Mouse (Mus musculus) heart, postnatal 36 days (tissue): ENCODE data around the gene Marf1. TPM values are rescaled to one million over a fixed set of nuclear protein-coding genes. Genes with fewer than 3 reads are reported as not detected.
"Not testable (repeated sequence)": the region's sequence is repeated elsewhere in the genome, so short reads cannot be mapped to it uniquely, and the experiment has no call there.

Experiments
- DNase-seq, 2 experiments: peaks; one replicate each; pipeline ENCODE4 v3.0.0; 2021 to 2022
- intact Hi-C: fragments of 180-260 bp; cut with DNase I; formaldehyde crosslinking; loops from one replicate; pipeline ENCODE4 v1.15.1; 2025
- total RNA-seq, 2 experiments: library from RNA; stranded (reverse); gene quantifications; 2 replicates each; pipeline ENCODE4 v1.2.3; 2021

Gene Marf1
- total RNA-seq = 10 to 100 TPM; 32.4 to 33.0 TPM

DNA sequence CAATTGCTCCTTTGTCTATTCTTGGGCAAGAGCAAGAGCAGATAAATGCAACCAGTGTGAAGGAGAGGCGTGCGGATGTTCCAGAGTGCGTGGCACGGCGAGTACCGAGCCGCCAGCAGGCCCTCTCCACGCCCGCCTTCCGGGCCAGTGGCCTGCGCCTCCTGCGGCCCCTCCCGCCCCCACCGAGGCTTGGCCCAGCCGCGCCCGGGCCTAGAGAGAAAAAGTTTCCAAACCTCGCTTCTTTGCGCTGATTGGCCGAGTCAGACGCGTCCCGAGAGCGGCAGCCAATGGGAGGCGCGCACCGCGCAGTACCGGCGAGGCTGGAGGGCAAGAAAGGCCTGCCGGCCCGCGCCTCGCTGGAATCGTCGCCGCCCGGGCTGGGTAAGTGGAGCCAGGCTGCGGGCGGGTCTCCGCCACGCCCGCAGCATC lies at the start of gene Marf1, which contains the start of gene Nde1:
Marf1 (minus strand) TSS at position 364 of the 429 bp plus-strand sequence.
Nde1 (plus strand) TSS at position 288 of the 429 bp plus-strand sequence.
- intact Hi-C loops = loop anchor here (5.0 kb wide), 1 partner anchor 154 kb away; the partner anchor contains the start of gene Fopnl
- peak; percentile 89 to 90 for DNase-seq

DNA sequence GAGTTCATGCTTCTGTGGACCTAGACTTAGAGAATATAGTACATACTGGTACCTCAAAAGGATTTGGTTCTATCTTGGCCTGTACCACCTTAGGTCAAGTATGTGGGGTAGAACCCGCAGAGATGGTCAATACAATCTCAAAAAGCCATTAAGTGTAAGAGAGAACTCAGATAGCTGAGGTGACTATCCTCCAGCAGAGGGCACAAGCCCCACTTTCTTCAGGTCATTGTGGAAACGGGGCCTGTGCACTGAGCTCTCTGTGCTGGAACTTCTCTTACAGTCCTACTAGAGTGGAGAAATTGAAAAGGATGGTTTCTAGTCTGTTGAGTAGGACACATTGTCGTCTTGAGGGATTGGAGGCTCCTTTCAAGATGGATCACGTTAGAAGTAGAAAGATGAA lies 35.6 kb upstream of the Marf1 start:
- no peak for DNase-seq
- intact Hi-C loops = loop anchor here (5.0 kb wide), 1 partner anchor 51 kb away; no protein-coding TSS in a partner anchor

GRCm38 (mm10) chr16:14195427-14195826 lies 32.3 kb upstream of the Marf1 start:
- intact Hi-C loops = loop anchor here (2.0 to 5.0 kb wide), 3 partner anchors 37 to 293 kb away; partner anchors contain the start of genes Mpv17l and Pdxdc1
- DNase-seq = peak; percentile 37 to 76

DNA sequence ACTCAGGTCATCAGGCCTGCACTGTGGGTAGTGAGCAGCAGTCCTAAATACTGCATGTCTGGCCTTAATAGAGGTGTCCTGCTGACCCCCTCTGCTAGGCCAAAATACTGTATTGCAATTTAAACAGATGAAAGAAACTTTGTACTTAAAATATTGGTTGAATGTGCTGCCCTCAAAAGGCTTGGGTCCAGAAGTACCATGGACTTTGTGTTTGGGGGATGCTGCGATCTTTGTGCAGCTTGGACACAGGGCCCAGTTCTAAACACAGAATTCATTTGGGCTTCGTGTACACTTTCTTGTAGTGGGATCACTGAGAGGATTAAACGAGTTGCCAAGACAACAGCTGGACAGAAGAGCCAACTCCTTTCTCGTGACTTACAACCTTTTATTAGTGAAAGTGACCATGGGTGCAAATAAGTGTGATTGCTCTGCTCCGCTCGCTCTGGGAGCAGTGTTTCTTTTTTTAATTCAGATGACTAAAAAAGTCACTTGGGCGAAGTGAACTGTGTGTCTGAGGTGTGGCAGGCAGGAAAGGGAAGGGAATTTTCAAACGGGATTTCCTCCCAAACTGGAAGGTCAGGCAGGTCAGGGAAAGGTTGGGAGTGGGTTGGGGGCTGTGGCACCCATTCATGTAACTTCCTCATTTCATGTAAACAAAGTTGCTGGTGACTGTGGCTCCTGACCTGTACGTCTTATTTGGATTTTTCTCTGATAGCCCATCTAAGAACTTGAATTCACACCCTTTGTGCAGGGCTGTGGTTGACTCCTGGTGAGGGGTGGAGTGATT lies 31.2 kb upstream of the Marf1 start:
- peak in 1 of 2 experiments; percentile 18 for DNase-seq
- intact Hi-C loops = loop anchor here (2.0 kb wide), 2 partner anchors 36 to 292 kb away; partner anchors contain the start of genes Mpv17l and Pdxdc1

DNA sequence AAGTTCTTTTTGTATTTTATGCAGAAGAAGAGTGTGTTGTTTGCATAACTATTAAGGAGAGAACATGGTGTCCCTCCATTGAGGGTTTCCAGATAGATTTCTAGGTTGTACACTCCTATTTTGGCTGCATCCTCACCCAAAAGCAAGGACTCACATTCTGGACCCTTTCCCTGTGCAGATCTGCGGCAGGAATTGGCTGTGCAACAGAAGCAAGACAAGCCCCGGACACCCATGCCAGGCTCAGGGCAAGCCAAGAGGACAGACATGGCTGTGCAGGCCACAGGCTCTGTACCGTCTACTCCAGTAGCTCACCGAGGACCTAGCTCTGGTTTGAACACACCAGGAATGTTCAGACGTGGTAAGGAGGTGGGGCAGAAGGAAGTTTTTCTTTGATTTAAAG lies 22.4 kb upstream of the Marf1 start:
- DNase-seq = no peak
- intact Hi-C loops = no loop called here

DNA sequence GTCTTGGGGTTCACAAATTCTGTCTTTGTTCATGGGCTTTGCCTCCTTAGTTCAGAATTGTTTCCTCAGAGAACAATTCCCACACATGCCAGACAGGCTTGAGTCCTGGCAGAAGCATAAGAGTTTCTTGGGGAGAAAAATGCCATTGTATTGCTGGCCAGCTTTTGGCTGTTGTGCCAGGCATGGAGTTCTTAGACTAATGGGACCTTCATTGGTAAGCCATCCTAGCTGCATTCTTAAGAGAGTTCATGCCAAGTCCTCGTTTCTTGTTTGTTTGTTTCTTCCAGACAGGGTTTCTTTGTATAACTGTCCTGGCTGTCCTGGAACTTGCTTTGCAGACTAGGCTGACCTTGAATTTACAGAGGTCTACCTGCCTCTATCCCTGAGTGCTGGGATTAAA lies 20.7 kb upstream of the Marf1 start:
- intact Hi-C loops = loop anchor here (1.0 kb wide), 1 partner anchor 107 kb away; the partner anchor contains the start of gene Myh11
- no peak for DNase-seq

DNA sequence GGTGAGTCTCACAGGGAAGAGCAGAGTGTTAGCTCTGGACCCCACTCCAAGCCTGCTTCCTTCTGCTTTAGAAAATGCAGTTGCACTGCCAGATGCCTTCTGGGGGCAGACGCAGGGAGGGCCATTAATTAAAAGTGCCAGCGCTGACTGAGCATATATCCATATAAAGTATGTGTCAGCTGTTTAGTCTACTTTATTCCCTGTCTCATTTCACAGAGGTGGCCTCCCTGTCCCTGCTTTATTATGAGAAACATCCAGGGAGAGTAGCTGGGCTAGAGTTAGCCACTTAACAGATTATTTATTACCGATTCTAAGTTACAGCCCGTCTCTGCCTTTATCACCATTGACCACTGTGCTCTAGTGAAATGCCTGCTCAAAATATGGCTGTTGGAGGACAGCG lies 19.2 kb upstream of the Marf1 start:
- intact Hi-C loops = no loop called here
- no peak for DNase-seq

- no peak for DNase-seq
- intact Hi-C loops = no loop called here
Measured at GRCm38 (mm10) chr16:14180163-14180733, 17.1 kb upstream of the Marf1 start.

DNA sequence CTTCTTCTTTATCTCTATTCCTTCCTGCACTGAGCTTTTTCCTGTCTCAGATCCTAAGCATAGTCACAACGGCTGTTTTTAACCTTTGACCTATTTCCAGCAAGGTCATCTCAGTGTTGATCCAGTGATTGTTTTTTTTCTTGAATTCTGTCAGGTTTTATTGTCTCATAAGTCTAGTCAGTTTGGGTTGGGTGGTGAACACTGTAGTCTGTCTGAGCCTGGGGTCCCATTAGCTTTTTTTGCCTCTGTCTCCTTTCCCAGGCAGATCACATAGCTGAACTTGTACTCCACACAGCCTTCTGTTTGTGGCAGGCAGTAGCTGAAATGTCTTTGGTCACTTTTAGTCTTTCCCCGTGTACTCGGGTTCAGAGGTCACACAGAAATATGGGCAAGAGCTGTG lies 14.9 kb upstream of the Marf1 start:
- no peak for DNase-seq
- intact Hi-C loops = no loop called here

DNA sequence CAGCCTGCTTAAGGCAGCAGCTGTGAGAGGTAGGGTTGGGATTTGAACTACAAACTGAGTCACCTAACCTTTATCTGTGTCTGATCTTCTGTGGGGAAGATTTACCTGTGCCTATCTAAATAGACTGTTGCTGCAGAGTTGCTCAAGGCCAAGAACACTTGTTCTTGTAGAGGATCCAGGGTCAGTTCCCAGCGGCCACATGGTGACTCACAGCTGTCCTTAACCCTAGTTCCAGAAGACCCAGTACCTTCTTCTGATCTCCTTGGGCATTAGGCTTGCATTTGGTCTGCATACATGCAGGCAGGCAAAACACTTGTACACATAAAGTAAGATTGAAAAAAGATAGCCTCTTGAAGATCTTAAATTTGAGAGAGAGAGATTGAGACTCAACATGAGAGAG lies 6.6 kb upstream of the Marf1 start:
- intact Hi-C loops = no loop called here
- no peak for DNase-seq

- no peak for DNase-seq
- intact Hi-C loops = no loop called here
Measured at GRCm38 (mm10) chr16:14166490-14166889, 3.3 kb upstream of the Marf1 start.

GRCm38 (mm10) chr16:14163731-14164130 lies 580 bp upstream of the Marf1 start:
- DNase-seq = no peak
- intact Hi-C loops = loop anchor here (5.0 kb wide), 1 partner anchor 154 kb away; the partner anchor contains the start of gene Fopnl

GRCm38 (mm10) chr16:14160941-14161340 lies 2.2 kb downstream of the Marf1 start:
- DNase-seq = no peak
- intact Hi-C loops = loop anchor here (1.0 to 5.0 kb wide), 2 partner anchors 156 to 258 kb away; partner anchors contain the start of genes Fopnl, Mpv17l and Pdxdc1

DNA sequence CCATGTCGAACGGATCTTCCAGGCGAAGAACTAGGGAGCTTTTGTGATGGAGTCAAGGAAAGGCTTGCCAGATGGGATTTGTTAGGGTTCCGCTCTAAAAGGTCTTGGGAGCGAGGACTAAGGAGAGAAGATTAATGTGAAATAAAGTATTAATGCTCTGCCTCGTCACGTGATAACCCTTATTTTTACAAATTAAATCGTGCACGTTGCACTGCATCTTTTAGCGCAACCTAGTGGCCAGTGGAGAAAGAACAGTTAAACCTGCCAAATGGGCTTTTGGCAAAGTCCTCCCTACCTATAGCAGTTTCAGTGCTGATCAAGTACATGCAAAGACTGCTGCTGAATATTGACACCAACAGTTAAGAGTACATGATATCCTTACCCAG lies 3.4 kb downstream of the Marf1 start:
- DNase-seq = peak in 1 of 2 experiments; percentile 71
- intact Hi-C loops = loop anchor here (1.0 to 10.0 kb wide), 5 partner anchors 35 to 495 kb away; partner anchors contain the start of genes Fopnl, Mpv17l, Parn and Pdxdc1

DNA sequence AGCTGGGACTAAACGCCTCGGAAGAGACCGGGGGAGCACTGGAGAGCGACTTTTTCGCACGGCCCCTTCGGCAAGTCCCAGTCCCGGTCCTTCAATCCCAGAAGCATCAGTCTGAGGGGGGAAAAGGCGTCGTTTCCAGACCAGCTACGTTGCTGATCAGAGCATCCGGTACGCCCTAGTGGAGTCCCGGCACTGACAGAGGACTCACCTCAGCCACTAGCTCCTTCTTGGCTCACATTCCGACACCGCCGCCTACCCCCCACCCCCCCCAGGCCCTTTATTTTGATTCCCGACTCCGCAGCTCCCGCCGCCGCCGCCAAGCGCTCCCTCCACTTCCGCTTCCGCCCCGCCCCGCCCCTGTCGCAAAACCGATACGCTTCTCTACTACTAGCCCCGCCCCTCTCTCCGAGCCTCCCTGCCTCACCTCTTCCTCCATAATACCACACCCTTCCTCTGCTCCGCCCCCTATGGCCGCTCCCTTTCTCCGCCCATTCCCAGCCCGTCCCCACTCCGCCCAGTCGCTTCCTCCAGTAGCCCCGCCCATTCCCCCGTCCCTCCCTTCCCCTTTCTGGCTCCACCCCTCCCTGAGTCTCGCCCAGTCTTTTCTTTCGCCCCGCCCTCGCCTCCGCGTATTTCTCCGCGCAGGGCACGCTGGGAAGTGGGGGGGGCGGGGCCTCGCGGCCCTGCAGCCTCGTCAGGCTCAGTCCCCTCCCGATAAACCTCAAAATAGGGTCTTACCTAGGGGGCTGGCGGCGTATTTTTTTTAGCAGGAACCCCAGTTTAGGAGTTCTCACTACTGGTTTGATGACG lies 4.0 kb downstream of the Marf1 start:
- intact Hi-C loops = loop anchor here (2.0 to 10.0 kb wide), 3 partner anchors 36 to 494 kb away; partner anchors contain the start of gene Parn
- DNase-seq = peak; percentile 98

DNA sequence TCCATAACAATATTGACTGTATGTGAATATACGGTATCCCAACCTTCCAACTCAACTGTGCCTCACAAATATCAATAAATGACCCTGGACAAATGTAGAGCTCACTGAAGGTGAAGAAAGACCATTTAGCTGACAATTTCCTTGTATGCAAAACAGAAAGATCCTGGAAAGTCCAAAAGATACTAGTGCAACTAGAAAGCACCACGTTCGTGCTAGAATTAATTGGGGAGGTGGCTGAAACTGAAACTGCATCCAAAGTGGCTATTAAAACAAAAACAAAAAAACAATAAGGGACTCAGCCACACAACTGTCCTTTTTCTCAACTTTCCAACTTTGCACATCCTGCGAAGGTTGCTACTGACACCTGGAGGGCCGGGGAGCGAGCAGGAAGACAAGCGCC lies 4.6 kb downstream of the Marf1 start:
- DNase-seq = no peak
- intact Hi-C loops = loop anchor here (2.0 to 10.0 kb wide), 3 partner anchors 36 to 494 kb away; partner anchors contain the start of gene Parn

- intact Hi-C loops = loop anchor here (5.0 to 10.0 kb wide), 2 partner anchors 334 to 492 kb away; partner anchors contain the start of gene Parn
- no peak for DNase-seq
Measured at GRCm38 (mm10) chr16:14156312-14156711, 6.8 kb downstream of the Marf1 start.

DNA sequence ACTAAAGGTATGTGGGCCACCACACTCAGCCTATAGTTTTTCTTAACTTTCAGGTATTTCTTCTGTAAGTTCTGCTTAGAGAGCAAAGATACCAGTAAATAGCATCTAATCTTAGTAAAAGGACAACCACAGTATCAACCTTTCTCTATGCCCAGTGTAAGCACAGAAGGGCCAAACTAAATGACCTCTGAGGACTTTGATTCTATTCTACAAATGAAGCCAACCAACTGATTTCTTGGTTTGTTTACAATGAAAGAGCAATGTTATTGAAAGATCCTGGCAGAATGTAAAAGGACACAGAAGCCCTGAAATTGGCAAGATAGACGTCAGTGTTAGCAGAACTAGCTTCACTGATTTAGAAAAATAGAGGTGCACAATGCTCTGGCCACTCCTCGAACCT lies 7.5 kb downstream of the Marf1 start:
- DNase-seq = not testable (repeated sequence)
- intact Hi-C loops = loop anchor here (5.0 to 10.0 kb wide), 2 partner anchors 333 to 491 kb away; partner anchors contain the start of gene Parn

DNA sequence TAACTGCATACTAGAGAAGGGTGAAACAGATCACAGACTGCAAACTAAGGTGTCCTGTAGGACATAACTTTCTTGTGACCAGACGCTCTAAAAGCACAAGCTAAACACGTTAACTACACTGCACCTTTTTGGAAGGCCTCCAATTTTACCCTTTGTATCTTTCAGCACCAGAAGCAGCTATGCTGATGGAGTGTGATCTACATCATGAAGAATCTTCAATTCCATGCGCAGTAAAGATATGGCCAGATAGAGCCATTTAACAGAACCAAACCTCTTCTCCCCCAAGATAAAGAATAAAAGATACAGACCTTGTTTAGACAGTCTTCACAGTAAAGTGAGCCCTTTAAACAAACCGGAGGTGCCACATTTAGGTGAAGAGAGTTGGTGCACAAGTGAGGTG lies 11.4 kb downstream of the Marf1 start:
- no peak for DNase-seq
- intact Hi-C loops = loop anchor here (10.0 kb wide), 1 partner anchor 487 kb away; the partner anchor contains the start of gene Parn

- DNase-seq = no peak
- intact Hi-C loops = loop anchor here (5.0 kb wide), 1 partner anchor 50 kb away; no protein-coding TSS in a partner anchor
Measured at GRCm38 (mm10) chr16:14147712-14148111, 15.4 kb downstream of the Marf1 start.
